Mouse (Mus musculus): ENCODE measurements around the gene 2410141K09Rik. TPM values are rescaled to one million over a fixed set of nuclear protein-coding genes. Genes with fewer than 3 reads are reported as not detected.
"Not testable (repeated sequence)": the region's sequence is repeated elsewhere in the genome, so short reads cannot be mapped to it uniquely, and the experiment has no call there.

The 2410141K09Rik gene
- polyA plus RNA-seq (2014; fragmentation: Nextera tagmentation; extraction: Ambion mirVana) = not detected in 2 replicates

GRCm38 (mm10) chr13:66441018-66441417 is at the start of gene 2410141K09Rik:
TSS of gene 2410141K09Rik (minus strand) at chr13:66441118.
- WGBS = no CpG with 5 or more reads among the region's 6 CpGs
- not testable (repeated sequence) for H3K36me3 ChIP-seq (ENCODE audit: control insufficient read depth, insufficient read depth, low read length); H3K27me3 ChIP-seq (ENCODE audit: control insufficient read depth, insufficient read depth, low read length); H3K27ac ChIP-seq (replicated peaks in 1 of 2; ENCODE audit: control insufficient read depth in 1 of 2, insufficient read depth in 1 of 2, low read depth in 2 of 2, low read length in 2 of 2); H3K9me3 ChIP-seq (ENCODE audit: control insufficient read depth, low read length); ATAC-seq (ENCODE audit: insufficient number of reproducible peaks, insufficient read depth, low FRiP score, low read depth); H3K9ac ChIP-seq (ENCODE audit: low read length); H3K4me1 ChIP-seq (ENCODE audit: control insufficient read depth in 2 of 2, insufficient read depth in 2 of 2, low read length in 2 of 2); H3K4me3 ChIP-seq (ENCODE audit: control insufficient read depth in 1 of 2, insufficient read depth in 1 of 2, low read depth in 1 of 2, low read length in 2 of 2); H3K4me2 ChIP-seq (ENCODE audit: low read length)

- no CpG with 5 or more reads among the region's 5 CpGs for WGBS
- H3K4me1 ChIP-seq (ENCODE audit: control insufficient read depth in 2 of 2, insufficient read depth in 2 of 2, low read length in 2 of 2); H3K9me3 ChIP-seq (ENCODE audit: control insufficient read depth, low read length); ATAC-seq (ENCODE audit: insufficient number of reproducible peaks, insufficient read depth, low FRiP score, low read depth); H3K9ac ChIP-seq (ENCODE audit: low read length); H3K4me2 ChIP-seq (ENCODE audit: low read length); H3K27me3 ChIP-seq (ENCODE audit: control insufficient read depth, insufficient read depth, low read length); H3K36me3 ChIP-seq (ENCODE audit: control insufficient read depth, insufficient read depth, low read length); H3K4me3 ChIP-seq (ENCODE audit: control insufficient read depth in 1 of 2, insufficient read depth in 1 of 2, low read depth in 1 of 2, low read length in 2 of 2); H3K27ac ChIP-seq (replicated peaks in 1 of 2; ENCODE audit: control insufficient read depth in 1 of 2, insufficient read depth in 1 of 2, low read depth in 2 of 2, low read length in 2 of 2): not testable (repeated sequence)
Observed at GRCm38 (mm10) chr13:66426858-66427257, 14.1 kb downstream of the 2410141K09Rik start.

- not testable (repeated sequence) for H3K4me2 ChIP-seq (ENCODE audit: low read length); H3K27me3 ChIP-seq (ENCODE audit: control insufficient read depth, insufficient read depth, low read length); H3K4me3 ChIP-seq (ENCODE audit: control insufficient read depth in 1 of 2, insufficient read depth in 1 of 2, low read depth in 1 of 2, low read length in 2 of 2); H3K27ac ChIP-seq (replicated peaks in 1 of 2; ENCODE audit: control insufficient read depth in 1 of 2, insufficient read depth in 1 of 2, low read depth in 2 of 2, low read length in 2 of 2); H3K9me3 ChIP-seq (ENCODE audit: control insufficient read depth, low read length); H3K4me1 ChIP-seq (ENCODE audit: control insufficient read depth in 2 of 2, insufficient read depth in 2 of 2, low read length in 2 of 2); H3K36me3 ChIP-seq (ENCODE audit: control insufficient read depth, insufficient read depth, low read length); ATAC-seq (ENCODE audit: insufficient number of reproducible peaks, insufficient read depth, low FRiP score, low read depth); H3K9ac ChIP-seq (ENCODE audit: low read length)
- no CpG with 5 or more reads among the region's 2 CpGs for WGBS
Observed at GRCm38 (mm10) chr13:66414962-66415361, 26.0 kb downstream of the 2410141K09Rik start.

Other genes starting within 250 kb of the 2410141K09Rik start
- gene Gm10772, start 213.5 kb downstream of the 2410141K09Rik start, polyA plus RNA-seq (2014; fragmentation: Nextera tagmentation; extraction: Ambion mirVana) = not detected in 2 replicates

Measured in heart, embryonic 14.5 days (tissue).